Mouse (Mus musculus): ENCODE measurements around the gene Shd. TPM values are rescaled to one million over a fixed set of nuclear protein-coding genes. Genes with fewer than 3 reads are reported as not detected.

Shd gene
- not detected for polyA plus RNA-seq (2014; fragmentation: Illumina TruSeq; extraction: RNeasy Lipid Tissue Mini Kit (QIAGEN cat#74804); ENCODE audit: low read depth, low replicate concordance)

DNA sequence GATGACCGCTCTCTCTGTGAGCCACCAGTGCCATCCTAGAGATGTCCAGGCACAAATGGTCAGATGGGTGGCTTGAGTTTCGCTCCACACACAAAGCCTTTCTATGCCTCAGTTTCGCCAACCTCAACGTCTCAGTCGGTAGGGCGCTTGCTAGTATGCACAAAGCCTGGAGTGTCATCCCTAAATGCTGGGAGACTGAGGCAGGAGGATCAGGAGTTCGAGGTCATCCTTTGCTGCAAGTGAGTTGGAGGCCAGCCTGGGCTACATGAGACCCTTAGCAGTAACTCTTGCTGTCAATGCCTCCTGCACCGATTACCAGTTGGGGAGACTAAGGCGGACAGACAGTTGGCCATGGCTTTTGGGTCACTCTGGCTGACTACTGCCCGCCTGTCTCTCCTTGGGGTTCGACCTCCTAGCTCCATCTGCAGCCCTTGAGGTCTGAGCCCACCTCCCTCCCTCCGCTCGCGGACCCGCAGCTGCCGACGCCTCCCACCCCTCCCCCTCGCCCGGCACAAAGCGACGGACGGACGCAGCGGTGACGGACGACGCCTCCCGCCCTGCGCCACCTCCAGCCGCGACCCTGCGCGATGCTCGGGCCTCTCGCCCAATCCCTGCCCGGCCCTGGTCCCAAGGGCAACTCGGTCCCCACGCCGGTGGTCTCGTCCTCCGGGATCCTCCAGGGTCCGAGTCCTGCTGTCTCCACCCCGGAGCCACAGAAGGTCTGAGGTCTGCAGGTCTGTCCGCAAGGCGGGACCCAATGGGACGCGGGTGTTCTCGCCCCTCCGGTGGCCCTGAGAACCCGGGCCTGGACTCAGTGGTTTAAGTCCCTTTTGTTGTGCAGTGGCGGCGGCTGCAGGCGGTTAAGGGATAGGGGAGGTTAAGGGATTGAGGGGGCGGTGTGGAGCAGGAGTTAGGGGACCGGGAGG lies at the start of gene Shd:
Gene Shd, plus strand, starts transcription at position 502 of the 926 bp plus-strand sequence.

DNA sequence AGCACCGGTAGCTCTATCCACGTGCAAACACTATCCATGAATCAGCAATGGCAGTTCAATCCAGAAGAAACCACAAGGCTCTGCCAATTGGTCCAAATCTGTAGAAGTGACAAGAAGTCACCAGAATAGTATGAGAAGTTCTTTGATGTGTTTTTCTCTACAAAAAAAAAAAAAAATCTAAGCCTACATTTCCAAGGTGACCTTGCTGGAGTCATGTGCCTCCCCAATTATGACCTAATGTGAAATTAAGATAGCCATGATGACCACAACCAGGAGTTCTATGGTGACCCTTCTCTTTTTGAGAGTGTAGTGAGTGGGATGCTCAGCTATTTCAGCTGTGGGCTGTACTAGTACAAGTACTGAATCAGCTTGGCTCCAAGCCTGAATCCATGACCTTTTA lies 20.9 kb upstream of the Shd start, which contains the start of gene Zfp119b:
Gene Zfp119b, minus strand, starts transcription at position 101 of the 400 bp plus-strand sequence.

DNA sequence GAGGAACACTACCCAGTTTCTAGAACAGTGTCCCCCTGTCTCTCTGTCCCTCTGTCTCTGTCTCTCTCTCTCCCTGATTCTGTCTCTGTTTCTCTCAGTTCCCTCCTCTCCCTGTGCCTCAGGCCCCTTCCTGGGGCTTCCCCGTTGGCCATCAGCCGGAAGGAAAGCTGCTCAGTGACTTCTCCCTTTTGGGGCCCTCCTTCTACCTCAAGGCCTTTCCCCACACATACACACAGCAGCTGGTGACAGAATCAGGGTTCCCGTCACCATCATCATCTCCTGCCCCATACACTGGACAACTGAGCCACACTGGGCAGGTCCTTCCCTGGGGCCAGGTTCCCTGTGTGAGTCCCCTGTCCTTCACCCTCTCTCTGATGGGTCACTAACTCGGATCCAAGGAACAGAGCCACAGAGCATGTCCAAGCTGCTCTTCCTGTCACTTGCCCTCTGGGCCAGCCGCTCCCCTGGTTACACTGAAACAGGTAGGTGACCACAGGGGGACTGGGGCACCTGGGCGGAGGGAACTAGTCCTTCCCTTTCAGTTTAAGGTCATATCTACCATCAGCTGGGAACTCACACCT lies 17.7 kb upstream of the Shd start, which contains the start of gene Ebi3:
Gene Ebi3, plus strand, starts transcription at position 194 of the 581 bp plus-strand sequence.

DNA sequence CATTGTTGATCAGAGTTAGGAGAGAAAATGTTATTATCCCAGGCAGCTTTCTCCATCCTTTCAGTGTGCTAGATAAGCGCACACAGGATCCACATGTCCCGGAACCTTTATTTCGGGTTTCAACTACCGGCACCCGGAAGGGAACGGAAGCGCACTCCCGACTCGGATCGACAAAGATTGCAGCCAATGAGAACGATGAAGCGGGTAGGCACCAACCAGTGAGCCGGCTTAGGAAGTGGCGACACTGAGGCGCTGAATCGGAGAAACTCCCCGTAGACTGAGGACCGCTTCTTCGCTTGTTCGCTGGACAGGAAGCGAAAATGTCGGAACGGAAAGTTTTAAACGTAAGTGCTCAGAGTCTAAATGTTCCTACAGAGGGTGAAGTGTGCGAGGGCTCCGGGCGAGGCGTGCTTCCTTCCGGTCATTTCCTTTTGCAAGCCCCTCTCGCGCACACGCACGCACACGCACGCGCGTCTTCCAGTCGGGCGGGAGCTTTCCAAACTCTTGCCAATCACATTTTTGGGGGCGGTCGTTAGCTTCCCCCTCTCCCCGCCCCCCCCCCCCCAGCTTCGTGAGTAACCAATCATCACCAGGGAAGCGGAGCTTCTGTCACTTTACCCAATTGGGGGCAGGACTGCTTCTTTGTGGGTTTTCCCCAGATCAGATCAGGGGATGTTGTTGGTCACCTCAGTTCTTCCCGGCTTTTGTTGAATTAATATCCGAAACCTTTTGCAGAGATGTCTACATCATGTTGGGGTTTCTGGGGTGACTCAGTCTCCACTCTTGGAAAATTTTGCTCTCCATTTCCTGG lies 11.1 kb upstream of the Shd start, which contains the start of gene Yju2:
Gene Yju2, plus strand, starts transcription at position 182 of the 811 bp plus-strand sequence.

DNA sequence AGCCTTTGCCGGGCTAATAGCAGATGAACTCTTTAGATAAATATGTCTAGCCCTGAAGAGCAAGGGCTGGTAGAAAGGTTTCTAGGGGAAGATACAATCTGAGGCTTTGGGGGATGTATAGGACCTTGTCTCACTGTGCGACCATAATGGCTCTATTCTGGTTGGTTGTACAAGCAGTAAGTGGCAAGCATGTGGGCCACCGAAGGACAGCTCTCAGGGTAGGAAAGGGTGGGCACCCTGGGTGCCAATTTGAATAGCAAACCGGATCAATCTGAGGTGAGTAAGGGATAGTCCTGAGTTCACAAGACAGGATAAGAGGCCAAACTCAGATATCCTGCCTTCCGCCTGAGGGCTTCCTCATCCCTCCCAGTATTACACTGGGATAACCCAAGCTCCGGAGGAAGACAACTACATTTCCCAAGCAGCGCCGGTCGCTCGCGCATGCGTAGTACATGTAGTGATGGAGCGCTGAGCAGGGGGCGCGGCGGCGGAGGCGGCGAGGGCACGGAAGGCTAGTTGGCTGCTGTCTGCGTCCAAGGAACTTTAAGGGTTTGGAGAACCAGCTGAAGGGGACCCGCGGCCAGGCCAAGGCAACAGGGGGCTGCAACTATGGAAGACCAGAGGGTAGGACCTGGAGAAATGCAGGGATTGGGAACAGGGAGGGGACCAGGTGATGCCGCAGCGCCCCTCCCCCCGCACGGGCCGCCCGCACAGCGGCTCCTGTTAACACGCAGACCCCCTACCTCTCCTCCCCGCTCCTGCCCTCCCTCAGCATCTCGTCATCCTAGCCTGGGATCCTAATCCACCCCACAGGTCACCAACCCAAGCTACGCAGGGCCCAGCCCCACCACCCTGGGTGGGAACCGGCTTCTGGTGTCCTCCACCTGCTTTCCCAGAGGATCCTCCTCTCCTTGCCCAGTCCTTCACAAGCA lies 16.0 kb downstream of the Shd start, which contains the start of gene Fsd1:
Gene Fsd1, plus strand, starts transcription at position 480 of the 932 bp plus-strand sequence.

DNA sequence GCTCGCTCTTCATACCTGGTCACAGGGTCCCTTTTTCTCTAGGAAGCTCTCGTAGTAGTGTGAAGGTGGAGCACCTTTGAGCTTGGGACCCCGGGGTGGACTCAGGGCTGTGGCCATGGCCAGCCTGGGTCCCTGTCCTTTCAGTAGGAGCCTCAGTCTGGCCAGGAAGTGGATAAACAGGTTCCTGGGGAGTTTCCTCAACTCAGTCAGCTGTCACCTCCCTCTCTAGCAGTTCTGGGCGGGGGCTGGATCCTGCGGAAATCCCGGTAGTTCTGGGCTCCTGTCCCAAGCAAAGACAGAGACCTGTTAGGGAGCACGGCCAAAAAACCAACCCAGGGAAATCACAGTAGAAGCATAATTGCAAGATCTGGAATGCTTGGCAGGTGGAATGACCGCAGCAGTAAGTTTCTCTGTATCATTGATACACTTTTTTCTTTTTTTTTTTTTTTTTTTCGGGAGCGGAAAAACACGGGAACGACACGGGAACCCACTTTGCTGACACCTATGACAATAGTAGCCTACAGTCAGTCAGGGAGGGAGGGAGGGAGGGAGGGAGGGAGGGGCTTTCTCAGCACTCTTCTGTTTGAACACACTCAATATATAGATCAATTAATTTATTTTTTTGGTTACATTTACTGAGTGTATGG lies 35.3 kb downstream of the Shd start, which contains the start of the genes Stap2 and Mpnd:
Gene Stap2, minus strand, starts transcription at position 170 of the 647 bp plus-strand sequence.
Gene Mpnd, plus strand, starts transcription at position 297 of the 647 bp plus-strand sequence.

Other genes starting within 250 kb of the Shd start
- 2.5 TPM for gene Adgre4, start 220.5 kb upstream of the Shd start, polyA plus RNA-seq (2014; fragmentation: Illumina TruSeq; extraction: RNeasy Lipid Tissue Mini Kit (QIAGEN cat#74804); ENCODE audit: low read depth, low replicate concordance)
- 33.9 TPM for gene Zfp119a, start 91.5 kb upstream of the Shd start, polyA plus RNA-seq (2014; fragmentation: Illumina TruSeq; extraction: RNeasy Lipid Tissue Mini Kit (QIAGEN cat#74804); ENCODE audit: low read depth, low replicate concordance)
- 46.1 TPM for gene Zfp959, start 78.4 kb upstream of the Shd start, polyA plus RNA-seq (2014; fragmentation: Illumina TruSeq; extraction: RNeasy Lipid Tissue Mini Kit (QIAGEN cat#74804); ENCODE audit: low read depth, low replicate concordance)
- 26.7 TPM for gene Zfp119b, start 21.0 kb upstream of the Shd start, polyA plus RNA-seq (2014; fragmentation: Illumina TruSeq; extraction: RNeasy Lipid Tissue Mini Kit (QIAGEN cat#74804); ENCODE audit: low read depth, low replicate concordance)
- 0.54 TPM for gene Ebi3, start 17.8 kb upstream of the Shd start, polyA plus RNA-seq (2014; fragmentation: Illumina TruSeq; extraction: RNeasy Lipid Tissue Mini Kit (QIAGEN cat#74804); ENCODE audit: low read depth, low replicate concordance)
- 0.57 TPM for gene Yju2, start 11.4 kb upstream of the Shd start, polyA plus RNA-seq (2014; fragmentation: Illumina TruSeq; extraction: RNeasy Lipid Tissue Mini Kit (QIAGEN cat#74804); ENCODE audit: low read depth, low replicate concordance)
- not detected for gene Fsd1, start 16.0 kb downstream of the Shd start, polyA plus RNA-seq (2014; fragmentation: Illumina TruSeq; extraction: RNeasy Lipid Tissue Mini Kit (QIAGEN cat#74804); ENCODE audit: low read depth, low replicate concordance)
- 13.5 TPM for gene Stap2, start 35.1 kb downstream of the Shd start, polyA plus RNA-seq (2014; fragmentation: Illumina TruSeq; extraction: RNeasy Lipid Tissue Mini Kit (QIAGEN cat#74804); ENCODE audit: low read depth, low replicate concordance)
- gene Mpnd, start 35.2 kb downstream of the Shd start, polyA plus RNA-seq (2014; fragmentation: Illumina TruSeq; extraction: RNeasy Lipid Tissue Mini Kit (QIAGEN cat#74804); ENCODE audit: low read depth, low replicate concordance), result not detected
- 0.79 TPM for gene Sh3gl1, start 66.2 kb downstream of the Shd start, polyA plus RNA-seq (2014; fragmentation: Illumina TruSeq; extraction: RNeasy Lipid Tissue Mini Kit (QIAGEN cat#74804); ENCODE audit: low read depth, low replicate concordance)
- gene Chaf1a, start 70.0 kb downstream of the Shd start, polyA plus RNA-seq (2014; fragmentation: Illumina TruSeq; extraction: RNeasy Lipid Tissue Mini Kit (QIAGEN cat#74804); ENCODE audit: low read depth, low replicate concordance), result 0.44 TPM
- 23.9 TPM for gene Ubxn6, start 104.6 kb downstream of the Shd start, polyA plus RNA-seq (2014; fragmentation: Illumina TruSeq; extraction: RNeasy Lipid Tissue Mini Kit (QIAGEN cat#74804); ENCODE audit: low read depth, low replicate concordance)
- 2.7 TPM for gene Hdgfl2, start 109.2 kb downstream of the Shd start, polyA plus RNA-seq (2014; fragmentation: Illumina TruSeq; extraction: RNeasy Lipid Tissue Mini Kit (QIAGEN cat#74804); ENCODE audit: low read depth, low replicate concordance)
- gene Plin4, start 139.3 kb downstream of the Shd start, polyA plus RNA-seq (2014; fragmentation: Illumina TruSeq; extraction: RNeasy Lipid Tissue Mini Kit (QIAGEN cat#74804); ENCODE audit: low read depth, low replicate concordance), result 1.4 TPM
- not detected for gene Plin5, start 147.1 kb downstream of the Shd start, polyA plus RNA-seq (2014; fragmentation: Illumina TruSeq; extraction: RNeasy Lipid Tissue Mini Kit (QIAGEN cat#74804); ENCODE audit: low read depth, low replicate concordance)
- not detected for gene Lrg1, start 151.5 kb downstream of the Shd start, polyA plus RNA-seq (2014; fragmentation: Illumina TruSeq; extraction: RNeasy Lipid Tissue Mini Kit (QIAGEN cat#74804); ENCODE audit: low read depth, low replicate concordance)
- gene Sema6b, start 169.9 kb downstream of the Shd start, polyA plus RNA-seq (2014; fragmentation: Illumina TruSeq; extraction: RNeasy Lipid Tissue Mini Kit (QIAGEN cat#74804); ENCODE audit: low read depth, low replicate concordance), result not detected
- 2.0 TPM for gene Tnfaip8l1, start 192.0 kb downstream of the Shd start, polyA plus RNA-seq (2014; fragmentation: Illumina TruSeq; extraction: RNeasy Lipid Tissue Mini Kit (QIAGEN cat#74804); ENCODE audit: low read depth, low replicate concordance)
- 13.5 TPM for gene Mydgf, start 213.5 kb downstream of the Shd start, polyA plus RNA-seq (2014; fragmentation: Illumina TruSeq; extraction: RNeasy Lipid Tissue Mini Kit (QIAGEN cat#74804); ENCODE audit: low read depth, low replicate concordance)
- 0.28 TPM for gene Dpp9, start 248.4 kb downstream of the Shd start, polyA plus RNA-seq (2014; fragmentation: Illumina TruSeq; extraction: RNeasy Lipid Tissue Mini Kit (QIAGEN cat#74804); ENCODE audit: low read depth, low replicate concordance)